Mouse (Mus musculus): Measurements from ENCODE around the gene Suco.

- TF ChIP-seq CTCF (IDR thresholded peaks at IDR 0.05; ENCODE audit: extremely low read depth, insufficient read length, insufficient replicate concordance, low read depth, low read length) (no peak), POLR2A (IDR thresholded peaks at IDR 0.05; ENCODE audit: low read depth, low read length) (no peak)
Observed at GRCm38 (mm10) chr1:161771293-161771692, 105.2 kb downstream of the Suco start.
